7 mouse cellular contexts compared by ENCODE assay signal in genomic region chr3:83875078-83875477, GRCm38 (mm10). TPM values are rescaled to one million over a fixed set of nuclear protein-coding genes. Genes with fewer than 3 reads are reported as not detected.
A peak's percentile ranks its signal among the peaks of the same experiment; 100 is the strongest.
DNase-seq lines count a peak whose midpoint lies in the region; ATAC-seq lines count a peak whose summit lies in the region.

No protein-coding gene starts in this region.

- DNase-seq in 3T3-L1 (ENCODE audit: low read depth, low spot score) (peak; percentile 44), NIH3T3 (ENCODE audit: low read depth) (peak; percentile 67)
- peak; percentile 76 for DNase-seq in fat pad, adult 2 months (ENCODE audit: extremely low read depth, low read depth, low spot score)
- DNase-seq in heart, adult 11 months = peak; percentile 40
- DNase-seq in lung, postnatal 36 days = peak; percentile 21

- peak; percentile 50; the same call in 1 of the 2 replicates for ATAC-seq in megakaryocyte progenitor cell, adult 5-6 weeks (replicated peaks; ENCODE audit: poor library complexity)
- 0 out of 2 replicates have a peak, but pooled peaks have one; percentile 53 for ATAC-seq in neutrophil, adult 5-6 weeks (ENCODE audit: extremely low read depth, insufficient number of reproducible peaks, low FRiP score, poor library complexity, severe bottlenecking)

RNA-seq across cellular contexts. Expression of gene Tlr2, which starts 33.5 kb away (rescaled TPM):
- 9.3 and 15.9 TPM in 2 replicates for total RNA-seq in megakaryocyte progenitor cell, adult 5-6 weeks (2015)
- total RNA-seq in megakaryocyte progenitor cell, adult 5-6 weeks (2017) = 10.6 and 16.0 TPM in 2 replicates
- total RNA-seq in neutrophil, adult 5-6 weeks (2017) = 49.6 and 54.5 TPM in 2 replicates

Comparison
In these comparisons a context has a peak if more than half of its experiments do, and no peak if none do; other contexts are left out.
1. Peak in every context shown above with its lines: DNase-seq and ATAC-seq.
2. DNase-seq: peak in every context shown above with its lines; median percentile 76 in fat pad, adult 2 months; 67 in NIH3T3; 44 in 3T3-L1; 40 in heart, adult 11 months; 21 in lung, postnatal 36 days.